Mouse (Mus musculus): ENCODE data around the gene Iqsec1.

GRCm38 (mm10) chr6:90919636-90920420 is 68.7 kb downstream of the Iqsec1 start:
- TF ChIP-seq GATA1 (IDR thresholded peaks at IDR 0.05; ENCODE audit: borderline replicate concordance, low read length) (no peak), FLI1 (IDR thresholded peaks at IDR 0.05; ENCODE audit: low read length) (no peak)

All from megakaryocyte, embryonic 14.5 days (primary cell).